Mouse (Mus musculus): ENCODE measurements around the gene Ugt2a1.

GRCm38 (mm10) chr5:87490771-87491170 lies at the start of gene Ugt2a1:
- TF ChIP-seq CTCF (IDR thresholded peaks at IDR 0.05; ENCODE audit: insufficient read depth, low read length) (no peak), POLR2A (IDR thresholded peaks at IDR 0.05; ENCODE audit: borderline replicate concordance, extremely low read depth, low read depth, low read length) (no peak)

All from lung, adult 2 months (tissue).